Mouse (Mus musculus): ENCODE data around the gene Gm21913.
"Not testable (repeated sequence)": the region's sequence is repeated elsewhere in the genome, so short reads cannot be mapped to it uniquely, and the experiment has no call there.

Gm21913 gene

DNA sequence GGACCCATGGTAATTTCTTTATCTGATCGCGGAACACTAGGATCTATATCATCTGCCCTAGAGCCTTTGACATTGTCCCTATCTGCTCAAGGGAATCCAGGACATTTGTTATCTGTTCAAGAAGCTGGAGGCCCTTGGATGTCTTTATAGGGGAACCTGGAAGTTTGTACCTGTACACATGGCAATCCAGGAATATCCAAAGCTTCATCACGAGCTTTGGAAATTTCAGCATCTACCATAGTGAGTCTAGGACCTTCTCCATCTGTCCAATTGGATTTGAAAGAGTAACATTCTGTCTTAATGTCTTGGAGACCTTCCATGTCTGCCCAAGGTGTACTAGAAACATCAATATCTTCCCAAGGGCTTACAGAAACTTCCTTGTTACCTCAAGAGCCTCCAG, at the start of gene Gm21913:
Gene Gm21913, plus strand, starts transcription at position 301 of the 400 bp plus-strand sequence.
- not testable (repeated sequence) for DNase-seq (ENCODE audit: low read depth)
